Mouse (Mus musculus): Measurements from ENCODE around the gene Ube2h.

Gene Ube2h

DNA sequence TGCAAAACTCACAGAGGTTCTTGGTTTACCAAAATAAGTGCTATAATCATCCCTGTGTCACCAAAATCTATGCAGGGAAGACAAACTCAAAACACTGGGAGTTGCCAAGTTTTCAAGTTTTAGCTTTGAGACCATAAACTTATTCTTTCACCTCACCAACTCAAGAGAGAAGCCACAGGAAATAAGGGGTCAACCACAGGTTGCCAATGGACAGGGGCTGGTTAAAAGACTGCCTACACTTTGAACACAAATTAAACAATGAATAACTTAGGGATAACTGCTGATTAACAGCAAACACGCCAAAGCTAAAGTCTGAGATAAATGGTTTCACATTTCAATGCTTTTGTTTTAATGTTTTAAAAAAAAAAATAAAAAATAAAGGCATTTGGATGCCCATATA is 5.2 kb downstream of the Ube2h start:
- no peak for DNase-seq

- DNase-seq = no peak
Measured at GRCm38 (mm10) chr6:30292579-30292978, 11.8 kb downstream of the Ube2h start.

GRCm38 (mm10) chr6:30287958-30288357 is 16.4 kb downstream of the Ube2h start:
- DNase-seq = peak; percentile 15

- no peak for DNase-seq
Measured at GRCm38 (mm10) chr6:30286642-30287041, 17.7 kb downstream of the Ube2h start.

- no peak for DNase-seq
Measured at GRCm38 (mm10) chr6:30284177-30284576, 20.2 kb downstream of the Ube2h start.

GRCm38 (mm10) chr6:30282361-30282760 is 22.0 kb downstream of the Ube2h start:
- no peak for DNase-seq

DNA sequence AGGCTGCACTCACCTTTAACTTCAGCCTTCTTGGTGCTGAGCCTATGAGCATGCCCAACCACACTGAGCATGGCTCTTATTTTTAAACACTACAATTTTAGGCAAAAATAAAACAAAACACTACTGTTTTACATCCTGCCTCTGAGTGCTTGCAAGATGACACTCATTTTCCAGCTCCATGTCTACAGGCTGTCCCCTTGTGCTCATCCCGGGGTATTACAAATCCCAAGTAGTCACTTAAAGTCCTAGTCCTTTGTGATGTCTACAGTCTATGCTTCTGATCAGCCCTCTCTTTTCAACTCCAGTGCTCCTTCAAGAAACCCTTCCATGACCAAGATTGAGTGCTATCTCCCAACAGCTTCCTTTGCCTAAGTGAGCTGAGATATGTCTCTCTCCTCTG is 26.0 kb downstream of the Ube2h start:
- DNase-seq = no peak

DNA sequence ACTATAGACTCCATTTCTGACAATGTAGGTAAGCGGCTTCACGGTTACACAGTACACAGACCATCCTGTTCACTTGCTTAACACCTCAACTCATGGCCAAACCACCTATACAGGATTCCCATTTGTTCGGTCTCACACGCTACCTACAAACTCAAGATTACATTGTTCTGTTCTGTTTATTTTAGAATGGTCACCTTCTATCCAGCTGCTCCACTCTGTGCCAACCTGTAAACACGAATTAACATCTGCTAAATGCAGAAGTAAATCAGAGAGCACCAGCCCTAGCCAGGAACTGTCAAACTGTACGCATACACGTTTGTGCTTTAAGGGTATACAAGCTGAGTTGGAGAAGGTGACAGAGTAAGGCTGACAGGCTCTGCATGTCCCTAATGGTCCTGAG is 27.5 kb downstream of the Ube2h start:
- no peak for DNase-seq

- DNase-seq = peak; percentile 37
Measured at GRCm38 (mm10) chr6:30276375-30276774, 28.0 kb downstream of the Ube2h start.

GRCm38 (mm10) chr6:30275159-30275847 is 29.0 kb downstream of the Ube2h start:
- DNase-seq = no peak

DNA sequence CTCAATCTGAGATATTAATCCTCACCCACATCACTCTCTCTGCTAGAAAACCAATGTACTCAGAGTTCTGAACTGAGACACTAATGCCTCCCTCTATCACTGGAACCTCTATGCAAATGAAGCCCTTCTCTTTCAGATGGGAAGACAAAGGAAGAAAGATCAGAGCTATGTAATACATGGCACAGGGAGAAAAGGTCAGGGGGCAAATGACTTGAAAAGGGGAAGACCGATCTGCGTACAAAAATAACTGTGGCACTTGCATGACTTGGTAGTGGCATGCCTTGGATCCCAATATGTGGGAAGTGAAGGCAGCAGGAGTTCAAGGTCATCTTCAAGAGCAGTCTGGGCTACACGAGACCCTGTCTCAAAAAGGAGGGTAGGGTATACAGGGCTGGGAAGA is 31.4 kb downstream of the Ube2h start:
- no peak for DNase-seq

GRCm38 (mm10) chr6:30272338-30272905 is 31.9 kb downstream of the Ube2h start:
- DNase-seq = no peak

DNA sequence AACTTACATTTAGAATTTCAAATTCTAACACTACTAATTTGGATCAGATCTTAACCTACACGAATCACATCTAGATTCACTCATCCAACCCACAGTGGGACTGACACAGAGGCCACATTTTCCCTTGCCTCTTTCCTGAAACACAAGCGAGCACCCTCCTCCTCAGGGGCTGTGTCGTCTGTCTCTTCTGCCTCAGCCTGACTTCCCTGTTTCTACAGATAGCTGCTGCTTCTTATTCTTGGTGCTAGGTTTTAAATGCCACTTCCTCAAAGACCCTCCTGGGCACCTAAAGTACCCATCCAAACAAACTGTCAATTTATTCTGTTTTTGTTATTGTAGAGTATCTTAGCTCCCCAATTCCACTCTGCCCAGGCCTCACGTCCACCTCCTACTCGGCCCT is 34.5 kb downstream of the Ube2h start:
- DNase-seq = no peak

DNA sequence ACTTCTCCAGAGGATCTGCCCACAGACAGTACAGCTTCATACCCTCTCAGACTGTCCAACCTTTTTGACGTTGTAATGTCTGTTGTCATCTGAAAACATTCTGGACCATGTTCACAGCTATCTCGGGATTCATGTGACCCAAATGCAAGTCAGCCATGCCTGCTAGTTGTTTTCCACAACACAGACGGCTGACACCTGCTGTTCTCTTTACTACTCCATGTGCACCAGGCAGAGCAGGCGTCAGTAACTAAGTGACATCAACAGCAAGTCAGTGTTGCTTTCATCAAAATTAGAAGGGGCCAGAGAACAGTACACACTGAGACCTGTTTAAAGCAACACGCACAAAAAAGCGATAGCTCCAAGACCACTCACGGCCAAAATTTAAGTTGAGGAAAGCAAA is 36.9 kb downstream of the Ube2h start:
- DNase-seq = no peak

- no peak for DNase-seq
Measured at GRCm38 (mm10) chr6:30265402-30265801, 38.9 kb downstream of the Ube2h start.

DNA sequence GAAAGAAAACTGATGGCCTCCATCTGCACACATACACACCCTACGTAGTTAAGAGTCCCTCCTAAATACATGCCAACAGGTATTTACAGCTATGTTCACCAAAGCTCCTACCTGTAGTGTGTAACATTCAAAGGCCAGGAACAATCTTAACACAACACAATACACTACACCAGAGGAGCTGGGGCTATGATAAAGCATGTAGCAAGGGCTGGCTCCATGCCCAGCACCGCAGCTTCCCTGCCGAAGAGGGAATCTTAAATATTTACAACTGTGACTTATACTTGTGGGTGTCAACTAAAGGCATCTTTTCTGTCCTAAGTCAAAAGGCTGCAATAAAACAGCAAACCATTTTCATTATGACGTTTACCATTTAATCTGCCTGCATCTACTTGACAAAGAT is 41.3 kb downstream of the Ube2h start:
- peak; percentile 43 for DNase-seq

DNA sequence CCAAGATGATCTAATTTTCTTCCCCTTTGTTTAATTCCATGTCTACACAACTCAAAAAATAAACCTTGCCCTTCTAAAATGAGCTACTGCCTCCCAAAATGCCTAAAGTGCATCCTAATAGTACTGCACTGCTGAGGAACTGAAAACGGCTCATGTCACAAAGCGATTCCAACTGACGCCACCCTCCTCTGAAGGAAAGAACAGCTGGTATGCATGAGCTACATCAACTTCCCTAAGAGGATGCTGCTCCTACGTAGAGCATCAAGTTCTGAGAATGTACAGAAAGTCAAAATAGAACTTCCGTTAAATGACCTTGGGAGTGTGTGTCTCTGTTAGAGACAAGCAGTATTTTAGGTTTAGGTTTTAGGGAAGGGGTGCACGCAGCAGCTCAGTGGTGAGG is 45.1 kb downstream of the Ube2h start:
- DNase-seq = no peak

DNA sequence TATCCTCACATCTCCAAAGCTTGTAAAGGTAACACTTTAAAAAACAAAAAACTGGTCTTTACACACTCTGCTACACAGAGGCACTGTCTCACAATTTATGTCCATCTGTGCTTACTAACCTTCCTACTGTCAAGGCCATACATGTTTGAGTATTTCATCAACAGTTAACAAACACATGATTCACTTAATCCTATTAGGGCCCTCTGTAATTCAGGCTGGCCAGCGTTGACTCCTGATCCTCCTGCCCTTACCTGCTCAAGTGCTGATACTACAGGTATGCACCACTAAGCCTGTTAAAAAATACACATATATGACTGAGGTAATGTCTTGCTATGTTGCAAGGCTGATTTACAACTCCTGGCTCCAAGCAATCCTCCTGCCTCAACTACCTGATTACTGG is 46.4 kb downstream of the Ube2h start:
- DNase-seq = no peak

DNA sequence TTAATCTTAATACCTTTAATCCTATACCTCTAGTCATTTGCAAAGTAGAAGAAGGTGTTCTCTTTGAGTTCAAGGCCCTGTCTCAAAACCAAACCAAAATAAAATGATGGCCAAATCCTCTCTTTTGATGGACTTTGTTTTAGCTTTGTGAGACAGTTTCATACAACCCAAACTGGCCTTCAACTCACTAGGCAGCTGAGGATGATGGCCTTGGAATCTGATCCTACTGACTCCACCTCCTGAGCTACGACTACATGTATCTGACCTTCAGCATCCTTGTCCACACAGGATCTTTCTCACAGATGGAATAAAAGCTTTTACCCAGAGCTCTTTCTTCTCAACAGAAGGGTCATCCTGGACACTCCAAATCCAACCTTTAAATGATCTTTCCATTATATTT is 48.5 kb downstream of the Ube2h start:
- DNase-seq = no peak

GRCm38 (mm10) chr6:30252271-30253010 is 51.9 kb downstream of the Ube2h start:
- DNase-seq = no peak

GRCm38 (mm10) chr6:30248708-30249107 is 55.6 kb downstream of the Ube2h start:
- peak; percentile 18 for DNase-seq

DNA sequence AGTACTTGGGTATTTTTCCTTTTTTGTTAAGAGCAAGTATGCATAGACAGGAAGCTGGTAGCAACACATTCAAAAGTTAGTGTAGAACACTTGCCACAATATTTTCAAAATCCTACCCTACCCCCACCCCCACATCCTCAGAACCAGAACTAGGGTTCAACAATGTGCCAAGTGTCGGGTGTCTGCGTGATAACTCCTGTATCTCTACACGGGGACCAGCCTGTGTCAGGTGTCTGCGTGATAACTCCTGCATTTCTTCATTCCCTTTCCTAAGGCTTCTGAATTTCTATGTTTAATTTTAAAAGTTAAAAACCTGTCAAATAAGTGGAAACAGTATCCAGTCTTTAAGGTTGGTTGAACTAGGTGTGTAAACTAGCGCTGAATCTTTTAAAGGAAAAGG is 58.4 kb downstream of the Ube2h start:
- no peak for DNase-seq

GRCm38 (mm10) chr6:30245397-30245796 is 58.9 kb downstream of the Ube2h start:
- no peak for DNase-seq

DNA sequence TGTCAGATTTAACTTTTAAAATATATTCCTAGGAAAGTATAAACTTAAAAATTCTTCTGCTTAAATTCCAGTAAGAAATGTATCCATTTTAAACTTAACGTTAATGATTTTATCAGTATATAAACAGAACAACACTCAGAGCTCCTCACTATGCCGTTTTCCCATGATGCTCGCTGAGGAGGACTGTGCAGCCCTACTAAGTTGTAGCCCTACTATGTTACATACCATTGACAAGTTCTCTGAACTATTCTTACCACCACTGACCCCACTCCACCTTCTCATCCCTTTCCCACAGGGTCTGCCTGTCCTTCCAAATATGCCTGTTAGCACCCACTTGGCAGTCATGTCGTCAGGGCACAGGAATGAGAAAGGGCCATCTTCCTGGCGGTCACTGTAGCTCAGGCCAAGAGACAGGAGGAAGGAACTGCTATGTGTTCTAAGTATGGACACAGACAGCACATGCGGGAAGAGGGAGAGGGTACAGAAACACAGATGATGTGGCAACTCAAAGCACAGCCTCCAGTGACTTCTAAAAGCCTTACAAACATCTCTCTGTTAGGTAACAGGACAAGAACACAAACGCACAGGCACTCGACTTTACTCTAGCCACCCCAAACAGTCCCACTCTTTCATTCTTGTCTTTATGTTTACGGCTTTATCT is 60.9 kb downstream of the Ube2h start:
- DNase-seq = no peak

All from lung, postnatal 14 days (tissue).